In the genomic region with DNA sequence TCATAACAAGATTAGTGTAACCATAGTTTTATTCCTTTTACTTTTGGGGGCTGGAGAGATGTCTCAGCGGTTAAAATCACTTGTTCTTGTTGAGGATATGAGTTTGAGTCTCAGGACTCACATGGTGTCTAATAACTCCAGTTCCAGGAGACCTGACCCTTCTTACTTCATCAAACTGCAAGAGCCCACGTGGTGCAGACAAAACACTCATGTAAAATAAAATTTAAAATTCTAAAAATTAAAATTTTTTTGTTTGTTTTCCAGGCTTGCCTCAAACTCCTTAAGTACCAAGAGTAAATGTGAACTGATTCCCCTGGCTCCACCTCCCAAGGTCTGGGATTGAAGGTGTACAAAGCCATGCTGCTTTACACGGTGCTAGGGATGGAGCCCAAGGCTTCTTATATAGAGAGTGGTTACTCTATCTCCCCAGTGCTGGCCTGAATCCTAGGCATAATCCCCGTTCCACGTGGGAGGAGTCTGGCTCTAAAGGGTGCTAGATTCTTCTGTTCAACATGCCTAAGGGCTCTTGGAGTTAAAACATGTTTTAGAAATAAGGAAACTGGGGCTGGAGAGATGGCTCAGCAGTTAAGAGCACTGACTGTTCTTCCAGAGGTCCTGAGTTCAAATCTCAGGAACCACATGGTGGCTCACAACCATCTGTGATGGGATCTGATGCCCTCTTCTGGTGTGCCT, we compare ENCODE assay signal across 9 mouse cellular contexts. TPM values are rescaled to one million over a fixed set of nuclear protein-coding genes. Genes with fewer than 3 reads are reported as not detected.
DNase-seq lines count a peak whose midpoint lies in the region; ATAC-seq and TF ChIP-seq lines count a peak whose summit lies in the region.
"Had no signal": no experiment of that assay in that cellular context is flagged by ENCODE, and none has a peak within 500 bp of the region (broad histone marks: within the 10 kb centered on the region; RNA-seq: fewer than 3 reads in every experiment).

No protein-coding gene starts in this region.

- peak overlapping the region; percentile 97 for H3K4me2 ChIP-seq in heart, embryonic 13.5 days

- no peaks in the 10 kb centered on the region for H3K9me3 ChIP-seq in heart, embryonic 13.5 days
- H3K9me3 ChIP-seq in hindbrain, embryonic 10.5 days, result no peaks in the 10 kb centered on the region
- H3K9me3 ChIP-seq in midbrain, embryonic 10.5 days (replicated peaks), result no peaks in the 10 kb centered on the region

- no peak for DNase-seq in heart, postnatal 10 days
- DNase-seq in Patski (ENCODE audit: low read depth, low spot score), result no peak
- DNase-seq in hindbrain, embryonic 10.5 days (ENCODE audit: low spot score), result no peak
- no peak for DNase-seq in midbrain, embryonic 10.5 days (ENCODE audit: low spot score)
- DNase-seq in gastrocnemius, postnatal 36 days, result no peak
- no peak for DNase-seq in kidney, adult 2 months

- no peak for ATAC-seq in heart, embryonic 13.5 days (ENCODE audit: extremely low read depth, insufficient number of reproducible peaks, low FRiP score, low TSS enrichment)
- peak; percentile 6 for ATAC-seq in Patski
- no peak for ATAC-seq in activated CD4-positive, CD25-positive, alpha-beta regulatory T cell, adult 4 months

- H3K9ac ChIP-seq in heart, embryonic 13.5 days, result peak overlapping the region; percentile 33; the same call in 1 of the 2 replicates

- TF ChIP-seq POLR2A in kidney, adult 2 months (IDR thresholded peaks at IDR 0.05; ENCODE audit: low read depth, low read length), result no peak

- POLR2A ChIA-PET in Patski (lab: Charles Lee), result no interaction called here

- TF ChIP-seq CTCF in Patski (IDR thresholded peaks at IDR 0.05), result no peak
- no peak for TF ChIP-seq CTCF in kidney, adult 2 months (conservative IDR thresholded peaks at IDR 0.05; ENCODE audit: insufficient read depth, insufficient read length, low read depth, low read length)

- in situ Hi-C loops in Patski (cut with MboI; ENCODE audit: low pct_unique_long_range_greater_than_20kb), result no loop called here

- H3K4me3 ChIP-seq in heart, embryonic 13.5 days, result peak overlapping the region; percentile 75
- H3K4me3 ChIP-seq in hindbrain, embryonic 10.5 days, result peak overlapping the region; percentile 75; the same call in 1 of the 2 replicates
- H3K4me3 ChIP-seq in midbrain, embryonic 10.5 days, result peak overlapping the region; percentile 65; the same call in 1 of the 2 replicates
- H3K4me3 ChIP-seq in kidney, adult 2 months (ENCODE audit: insufficient read depth, low read depth, low read length), result no peak overlapping the region

- whole genome bisulfite sequencing in heart, embryonic 13.5 days, result 18% methylated on average over 5 of the region's 5 CpGs
- 21% methylated on average over 5 of the region's 5 CpGs for WGBS in hindbrain, embryonic 10.5 days
- 25% methylated on average over 5 of the region's 5 CpGs for WGBS in midbrain, embryonic 10.5 days
- 25% methylated on average over 5 of the region's 5 CpGs for WGBS in kidney, adult 2 months

- H3K27me3 ChIP-seq in heart, embryonic 13.5 days (replicated peaks), result peaks cover 11% of the 10 kb centered on the region
- no peaks in the 10 kb centered on the region for H3K27me3 ChIP-seq in Patski
- H3K27me3 ChIP-seq in hindbrain, embryonic 10.5 days (ENCODE audit: insufficient read depth, poor library complexity, severe bottlenecking), result peaks cover 39% of the 10 kb centered on the region
- peaks cover 38% of the 10 kb centered on the region for H3K27me3 ChIP-seq in midbrain, embryonic 10.5 days (ENCODE audit: low read depth, poor library complexity, severe bottlenecking)
- no peaks in the 10 kb centered on the region for H3K27me3 ChIP-seq in kidney, adult 2 months (replicated peaks; ENCODE audit: control insufficient read depth, insufficient read depth, low read length)

- peaks cover 2% of the 10 kb centered on the region; the same call in 1 of the 2 replicates for H3K36me3 ChIP-seq in heart, embryonic 13.5 days
- H3K36me3 ChIP-seq in hindbrain, embryonic 10.5 days, result peaks cover 8% of the 10 kb centered on the region; the same call in 1 of the 2 replicates
- H3K36me3 ChIP-seq in midbrain, embryonic 10.5 days, result peaks cover under 1% of the 10 kb centered on the region; the same call in 1 of the 2 replicates
- no peaks in the 10 kb centered on the region for H3K36me3 ChIP-seq in kidney, adult 2 months (ENCODE audit: control insufficient read depth, insufficient read depth, low read length)

- intact Hi-C loops in heart, postnatal 10 days (cut with DNase I), result no loop called here
- intact Hi-C loops in gastrocnemius, postnatal 36 days (cut with DNase I), result no loop called here

- peaks cover 26% of the 10 kb centered on the region for H3K4me1 ChIP-seq in heart, embryonic 13.5 days
- peaks cover 14% of the 10 kb centered on the region for H3K4me1 ChIP-seq in hindbrain, embryonic 10.5 days (replicated peaks)
- H3K4me1 ChIP-seq in midbrain, embryonic 10.5 days, result peaks cover 15% of the 10 kb centered on the region
- peaks cover 3% of the 10 kb centered on the region; the same call in 1 of the 2 replicates for H3K4me1 ChIP-seq in kidney, adult 2 months (ENCODE audit: control insufficient read depth, insufficient read depth, low read length)

- H3K27ac ChIP-seq in heart, embryonic 13.5 days (replicated peaks), result peak overlapping the region; percentile 34; the same call in 1 of the 2 replicates
- H3K27ac ChIP-seq in hindbrain, embryonic 10.5 days, result no peak overlapping the region
- H3K27ac ChIP-seq in midbrain, embryonic 10.5 days (replicated peaks), result 0 out of 2 replicates have a peak overlapping the region, but pooled peaks have one; percentile 81
- no peak overlapping the region for H3K27ac ChIP-seq in kidney, adult 2 months (ENCODE audit: insufficient read depth, low read depth, low read length)

- CTCF ChIA-PET in Patski (lab: Charles Lee), result no interaction called here

RNA-seq across cellular contexts. Expression of a gene that starts 0.8 kb away (rescaled TPM):
- 8.5 and 9.2 TPM in 2 replicates for polyA plus RNA-seq in heart, embryonic 13.5 days (2015; fragmentation: Nextera tagmentation; extraction: Ambion mirVana)
- 10 to 100 TPM; 10.3 to 12.6 TPM for total RNA-seq in heart, postnatal 10 days (2021)
- 22.1 TPM for polyA plus RNA-seq in Patski (2021)
- polyA plus RNA-seq in hindbrain, embryonic 10.5 days (2016; fragmentation: Nextera tagmentation; extraction: Ambion mirVana), result 8.9 and 10.9 TPM in 2 replicates
- 8.3 and 9.7 TPM in 2 replicates for polyA plus RNA-seq in midbrain, embryonic 10.5 days (2016; fragmentation: Nextera tagmentation; extraction: Ambion mirVana)
- total RNA-seq in gastrocnemius, postnatal 36 days (2021), result 1 to 10 TPM; 2.3 to 4.1 TPM
- polyA plus RNA-seq in kidney, adult 2 months (2012; rRNA removed), result 27.1 and 32.9 TPM in 2 replicates
- polyA plus RNA-seq in activated CD4-positive, CD25-positive, alpha-beta regulatory T cell, adult 4 months (2017; shearing (Covaris generic)), result 1 to 10 TPM; 5.8 to 7.1 TPM

RNA-seq across cellular contexts. Expression of a gene that starts 8.4 kb away (rescaled TPM):
- 2.6 and 3.2 TPM in 2 replicates for polyA plus RNA-seq in heart, embryonic 13.5 days (2015; fragmentation: Nextera tagmentation; extraction: Ambion mirVana)
- total RNA-seq in heart, postnatal 10 days (2021), result 1 to 10 TPM in 1 of 2 experiments, under 1 TPM in 1; 0.74 to 1.0 TPM
- polyA plus RNA-seq in Patski (2021), result 12.2 TPM
- 4.2 and 5.1 TPM in 2 replicates for polyA plus RNA-seq in hindbrain, embryonic 10.5 days (2016; fragmentation: Nextera tagmentation; extraction: Ambion mirVana)
- polyA plus RNA-seq in midbrain, embryonic 10.5 days (2016; fragmentation: Nextera tagmentation; extraction: Ambion mirVana), result 4.2 and 4.6 TPM in 2 replicates
- total RNA-seq in gastrocnemius, postnatal 36 days (2021), result under 1 TPM in 1 of 2 experiments, not detected in 1; 0.30 TPM
- polyA plus RNA-seq in kidney, adult 2 months (2012; rRNA removed), result 4.3 and 4.8 TPM in 2 replicates
- polyA plus RNA-seq in activated CD4-positive, CD25-positive, alpha-beta regulatory T cell, adult 4 months (2017; shearing (Covaris generic)), result not detected
- polyA plus RNA-seq: erythroblast, embryonic 14.5 days had no signal

RNA-seq across cellular contexts. Expression of a gene that starts 8.5 kb away (rescaled TPM):
- polyA plus RNA-seq in heart, embryonic 13.5 days (2015; fragmentation: Nextera tagmentation; extraction: Ambion mirVana), result 41.5 and 47.8 TPM in 2 replicates
- 10 to 100 TPM; 24.3 to 28.6 TPM for total RNA-seq in heart, postnatal 10 days (2021)
- 54.8 TPM for polyA plus RNA-seq in Patski (2021)
- 39.1 and 46.1 TPM in 2 replicates for polyA plus RNA-seq in hindbrain, embryonic 10.5 days (2016; fragmentation: Nextera tagmentation; extraction: Ambion mirVana)
- 39.0 and 39.2 TPM in 2 replicates for polyA plus RNA-seq in midbrain, embryonic 10.5 days (2016; fragmentation: Nextera tagmentation; extraction: Ambion mirVana)
- 10 to 100 TPM in 1 of 2 experiments, 1 to 10 TPM in 1; 7.8 to 10.5 TPM for total RNA-seq in gastrocnemius, postnatal 36 days (2021)
- 313 and 353 TPM in 2 replicates for polyA plus RNA-seq in kidney, adult 2 months (2012; rRNA removed)
- polyA plus RNA-seq in activated CD4-positive, CD25-positive, alpha-beta regulatory T cell, adult 4 months (2017; shearing (Covaris generic)), result 1 to 10 TPM; 2.6 to 4.7 TPM

RNA-seq across cellular contexts. Expression of a gene that starts 18.0 kb away (rescaled TPM):
- polyA plus RNA-seq in heart, embryonic 13.5 days (2015; fragmentation: Nextera tagmentation; extraction: Ambion mirVana), result 5.1 and 5.2 TPM in 2 replicates
- total RNA-seq in heart, postnatal 10 days (2021), result 1 to 10 TPM; 2.2 to 2.4 TPM
- 22.1 TPM for polyA plus RNA-seq in Patski (2021)
- 15.6 and 30.6 TPM in 2 replicates for polyA plus RNA-seq in hindbrain, embryonic 10.5 days (2016; fragmentation: Nextera tagmentation; extraction: Ambion mirVana)
- polyA plus RNA-seq in midbrain, embryonic 10.5 days (2016; fragmentation: Nextera tagmentation; extraction: Ambion mirVana), result 14.7 and 22.4 TPM in 2 replicates
- total RNA-seq in gastrocnemius, postnatal 36 days (2021), result under 1 TPM; 0.49 to 0.64 TPM
- 6.0 and 9.1 TPM in 2 replicates for polyA plus RNA-seq in kidney, adult 2 months (2012; rRNA removed)
- under 1 TPM; 0.17 to 0.36 TPM for polyA plus RNA-seq in activated CD4-positive, CD25-positive, alpha-beta regulatory T cell, adult 4 months (2017; shearing (Covaris generic))

RNA-seq across cellular contexts. Expression of a gene that starts 36.7 kb away (rescaled TPM):
- polyA plus RNA-seq in heart, embryonic 13.5 days (2015; fragmentation: Nextera tagmentation; extraction: Ambion mirVana), result 5.1 and 5.7 TPM in 2 replicates
- 1 to 10 TPM; 8.7 TPM for total RNA-seq in heart, postnatal 10 days (2021)
- polyA plus RNA-seq in Patski (2021), result 14.0 TPM
- 7.1 and 9.3 TPM in 2 replicates for polyA plus RNA-seq in hindbrain, embryonic 10.5 days (2016; fragmentation: Nextera tagmentation; extraction: Ambion mirVana)
- 8.1 and 8.6 TPM in 2 replicates for polyA plus RNA-seq in midbrain, embryonic 10.5 days (2016; fragmentation: Nextera tagmentation; extraction: Ambion mirVana)
- 1 to 10 TPM; 1.4 to 2.2 TPM for total RNA-seq in gastrocnemius, postnatal 36 days (2021)
- 10.5 and 10.9 TPM in 2 replicates for polyA plus RNA-seq in kidney, adult 2 months (2012; rRNA removed)
- 1 to 10 TPM; 2.1 to 3.8 TPM for polyA plus RNA-seq in activated CD4-positive, CD25-positive, alpha-beta regulatory T cell, adult 4 months (2017; shearing (Covaris generic))

Comparison
In these comparisons a context has a peak if more than half of its experiments do, and no peak if none do; other contexts are left out.
1. H3K27ac ChIP-seq: peak in heart, embryonic 13.5 days (single experiment) and midbrain, embryonic 10.5 days (single experiment); none in hindbrain, embryonic 10.5 days (single experiment) and kidney, adult 2 months (single experiment).